Mouse (Mus musculus): ENCODE measurements around the gene Lingo4. TPM values are rescaled to one million over a fixed set of nuclear protein-coding genes. Genes with fewer than 3 reads are reported as not detected.

Gene Lingo4
- polyA plus RNA-seq, 2 experiments: 0.01 TPM; not detected in 1

DNA sequence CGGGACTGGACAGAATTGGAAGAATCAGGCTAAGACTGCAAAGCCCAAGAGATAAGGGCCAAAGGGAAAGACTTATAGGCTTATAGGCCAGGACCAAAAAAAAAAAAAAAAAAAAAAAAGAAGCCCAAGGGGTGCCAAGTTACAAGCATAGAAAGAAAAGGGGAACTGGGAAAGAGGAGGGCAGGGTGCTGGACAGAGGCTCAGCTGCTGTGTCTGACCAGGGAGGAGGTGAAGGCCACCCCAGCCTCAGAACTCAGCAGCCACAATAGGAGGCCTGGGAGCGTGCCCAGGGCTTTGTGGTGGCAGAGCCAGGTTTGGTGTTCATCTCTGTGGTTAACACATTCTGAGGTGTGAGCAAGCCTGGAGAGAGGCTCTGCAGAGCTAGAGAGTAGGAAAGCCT, 23.2 kb upstream of the Lingo4 start:
- H3K4me3 ChIP-seq (ENCODE audit: insufficient read depth in 1 of 2, low read depth in 2 of 2, low read length in 2 of 2): no peak overlapping the region
- no peak for TF ChIP-seq CTCF (IDR thresholded peaks at IDR 0.05; ENCODE audit: low read depth)
- TF ChIP-seq EP300 (IDR thresholded peaks at IDR 0.05; ENCODE audit: low read depth): no peak
- no peaks in the 10 kb centered on the region for H3K36me3 ChIP-seq (replicated peaks; ENCODE audit: control insufficient read depth, insufficient read depth, low read depth)
- no peak overlapping the region for H3K27ac ChIP-seq
- no peak overlapping the region for H3K9ac ChIP-seq (replicated peaks)
- H3K9me3 ChIP-seq (ENCODE audit: control insufficient read depth, low read length): no peaks in the 10 kb centered on the region
- WGBS (ENCODE audit: insufficient replicate concordance): 36% methylated on average over 2 of the region's 2 CpGs
- no peaks in the 10 kb centered on the region for H3K27me3 ChIP-seq (ENCODE audit: control insufficient read depth, insufficient read depth, low read length)
- ATAC-seq (ENCODE audit: insufficient read depth): no peak
- no peaks in the 10 kb centered on the region for H3K4me1 ChIP-seq (replicated peaks; ENCODE audit: control insufficient read depth in 2 of 2, insufficient read depth in 2 of 2, low read length in 1 of 2)
- DNase-seq (ENCODE audit: low read depth in 3 of 3, low spot score in 3 of 3): no peak
- H3K4me2 ChIP-seq (ENCODE audit: low read depth): no peak overlapping the region

DNA sequence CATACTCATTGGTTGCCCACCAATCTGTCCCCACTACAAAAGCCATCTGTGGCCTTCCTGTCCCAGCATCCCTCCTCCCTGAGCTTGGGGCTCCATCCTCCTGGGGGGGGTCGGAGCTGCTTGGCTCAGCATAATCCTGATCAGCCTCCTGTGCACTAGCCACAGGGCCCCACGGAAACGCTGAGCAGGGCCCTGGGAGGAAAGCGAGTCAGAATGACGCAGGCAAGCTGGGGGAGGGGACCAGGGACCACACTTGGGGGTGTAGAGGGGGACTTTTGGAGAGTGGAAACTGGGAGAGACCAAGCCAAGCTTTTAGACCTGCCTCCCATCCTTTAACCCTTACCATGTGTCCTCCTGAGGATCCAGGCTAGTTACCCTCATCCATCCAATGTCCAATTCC, 22.5 kb upstream of the Lingo4 start:
- H3K9ac ChIP-seq (replicated peaks): no peak overlapping the region
- TF ChIP-seq EP300 (IDR thresholded peaks at IDR 0.05; ENCODE audit: low read depth) (no peak), CTCF (IDR thresholded peaks at IDR 0.05; ENCODE audit: low read depth) (no peak)
- no peaks in the 10 kb centered on the region for H3K27me3 ChIP-seq (ENCODE audit: control insufficient read depth, insufficient read depth, low read length)
- no peak overlapping the region for H3K4me3 ChIP-seq (ENCODE audit: insufficient read depth in 1 of 2, low read depth in 2 of 2, low read length in 2 of 2)
- no peak overlapping the region for H3K4me2 ChIP-seq (ENCODE audit: low read depth)
- H3K4me1 ChIP-seq (replicated peaks; ENCODE audit: control insufficient read depth in 2 of 2, insufficient read depth in 2 of 2, low read length in 1 of 2): no peaks in the 10 kb centered on the region
- no peaks in the 10 kb centered on the region for H3K36me3 ChIP-seq (replicated peaks; ENCODE audit: control insufficient read depth, insufficient read depth, low read depth)
- no peak for ATAC-seq (ENCODE audit: insufficient read depth)
- 36% methylated on average over 5 of the region's 5 CpGs for WGBS (ENCODE audit: insufficient replicate concordance)
- H3K27ac ChIP-seq: no peak overlapping the region
- DNase-seq (ENCODE audit: low read depth in 3 of 3, low spot score in 3 of 3): no peak
- no peaks in the 10 kb centered on the region for H3K9me3 ChIP-seq (ENCODE audit: control insufficient read depth, low read length)

DNA sequence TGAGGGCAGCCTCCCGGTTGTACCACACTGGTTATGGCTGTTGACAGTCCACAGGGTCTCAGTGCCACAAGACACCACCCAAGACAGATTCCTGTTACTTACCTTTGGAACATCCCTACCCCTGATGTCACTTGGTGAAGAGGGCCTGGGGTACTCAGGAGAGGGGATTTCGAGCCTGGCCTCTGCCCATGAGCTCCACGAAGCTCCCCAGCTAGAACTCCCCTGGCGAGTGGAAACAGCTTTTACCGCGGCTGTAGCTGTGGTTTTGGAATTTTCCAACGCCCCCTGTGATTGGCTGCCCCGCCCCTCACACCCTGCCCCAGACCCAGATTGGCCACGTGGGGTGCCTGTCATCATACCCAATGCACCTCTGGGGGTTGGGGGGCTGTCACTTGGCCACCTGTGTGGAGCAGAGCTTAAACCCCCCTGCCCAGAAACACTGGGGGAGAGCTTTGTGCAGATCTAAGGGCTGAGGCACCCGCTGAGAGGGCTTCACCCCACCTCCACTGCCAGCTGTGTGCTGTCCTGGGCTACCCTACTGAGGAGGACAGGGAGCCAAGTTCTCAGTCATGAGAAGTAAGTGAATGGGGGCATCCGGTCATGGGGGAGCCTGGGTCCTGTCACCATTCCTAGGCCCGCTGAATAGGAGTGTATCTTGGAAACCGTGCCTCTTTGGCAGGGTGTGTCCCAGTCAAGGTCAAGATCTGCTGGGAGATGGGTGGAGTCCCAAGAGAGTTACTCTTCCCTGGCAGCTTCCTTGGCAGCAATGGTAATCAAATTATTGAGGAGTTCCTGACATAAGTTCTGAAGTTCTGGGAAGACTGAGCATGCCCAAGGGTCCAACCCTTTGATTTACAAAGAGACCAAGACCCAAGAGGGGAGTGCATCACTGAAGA, 21.0 kb upstream of the Lingo4 start:
- Histone ChIP-seq H3K27me3 (ENCODE audit: control insufficient read depth, insufficient read depth, low read length) (no peaks in the 10 kb centered on the region), H3K9ac (replicated peaks) (no peak overlapping the region), H3K36me3 (replicated peaks; ENCODE audit: control insufficient read depth, insufficient read depth, low read depth) (no peaks in the 10 kb centered on the region), H3K4me3 (ENCODE audit: insufficient read depth in 1 of 2, low read depth in 2 of 2, low read length in 2 of 2) (no peak overlapping the region), H3K9me3 (ENCODE audit: control insufficient read depth, low read length) (no peaks in the 10 kb centered on the region), H3K27ac (no peak overlapping the region), H3K4me1 (replicated peaks; ENCODE audit: control insufficient read depth in 2 of 2, insufficient read depth in 2 of 2, low read length in 1 of 2) (no peaks in the 10 kb centered on the region), H3K4me2 (ENCODE audit: low read depth) (no peak overlapping the region)
- DNase-seq (ENCODE audit: low read depth in 3 of 3, low spot score in 3 of 3) (no peak), ATAC-seq (ENCODE audit: insufficient read depth) (no peak)
- no peak for TF ChIP-seq CTCF (IDR thresholded peaks at IDR 0.05; ENCODE audit: low read depth)
- no peak for TF ChIP-seq EP300 (IDR thresholded peaks at IDR 0.05; ENCODE audit: low read depth)
- 9% methylated on average over 13 of the region's 13 CpGs for WGBS (ENCODE audit: insufficient replicate concordance)

DNA sequence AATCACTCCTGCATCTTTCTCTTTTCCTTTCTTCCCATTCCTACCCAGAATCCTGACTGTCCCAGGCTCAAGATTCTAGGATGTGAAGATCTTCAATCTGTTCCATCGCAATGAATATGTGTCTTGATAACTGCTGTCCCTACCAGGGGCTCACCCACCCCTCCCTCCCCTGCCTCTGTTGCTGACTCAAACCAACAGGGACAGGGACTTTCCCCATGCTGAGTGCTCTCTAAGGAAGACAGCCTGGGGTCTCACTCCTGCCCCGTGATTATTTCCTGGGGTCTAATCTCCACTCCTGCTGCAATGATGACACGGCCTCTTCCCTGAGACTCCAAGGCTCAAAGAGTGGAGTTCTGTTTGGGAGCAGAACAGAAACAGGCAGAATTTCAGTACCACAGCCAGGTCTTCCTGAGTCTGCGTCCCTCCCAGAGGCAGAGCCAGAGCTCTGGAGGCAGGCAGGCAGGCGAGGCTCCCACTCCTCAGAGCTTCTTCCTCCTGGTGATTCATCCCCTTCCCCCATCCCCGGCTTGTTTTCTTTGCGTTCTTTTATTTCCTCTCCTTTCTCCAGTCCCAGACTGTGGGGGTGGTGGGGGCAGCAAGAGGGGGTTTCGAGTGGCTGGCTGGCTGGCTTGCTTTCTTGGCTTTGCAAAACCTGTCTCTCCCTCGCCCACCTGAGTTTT, 18.3 kb upstream of the Lingo4 start:
- WGBS (ENCODE audit: insufficient replicate concordance): 25% methylated on average over 9 of the region's 9 CpGs
- Histone ChIP-seq H3K4me2 (ENCODE audit: low read depth) (no peak overlapping the region), H3K4me3 (ENCODE audit: insufficient read depth in 1 of 2, low read depth in 2 of 2, low read length in 2 of 2) (no peak overlapping the region), H3K27me3 (ENCODE audit: control insufficient read depth, insufficient read depth, low read length) (no peaks in the 10 kb centered on the region), H3K9ac (replicated peaks) (no peak overlapping the region), H3K36me3 (replicated peaks; ENCODE audit: control insufficient read depth, insufficient read depth, low read depth) (no peaks in the 10 kb centered on the region), H3K27ac (no peak overlapping the region), H3K4me1 (replicated peaks; ENCODE audit: control insufficient read depth in 2 of 2, insufficient read depth in 2 of 2, low read length in 1 of 2) (no peaks in the 10 kb centered on the region), H3K9me3 (ENCODE audit: control insufficient read depth, low read length) (no peaks in the 10 kb centered on the region)
- no peak for TF ChIP-seq EP300 (IDR thresholded peaks at IDR 0.05; ENCODE audit: low read depth)
- no peak for TF ChIP-seq CTCF (IDR thresholded peaks at IDR 0.05; ENCODE audit: low read depth)
- ATAC-seq (ENCODE audit: insufficient read depth): no peak
- no peak for DNase-seq (ENCODE audit: low read depth in 3 of 3, low spot score in 3 of 3)

DNA sequence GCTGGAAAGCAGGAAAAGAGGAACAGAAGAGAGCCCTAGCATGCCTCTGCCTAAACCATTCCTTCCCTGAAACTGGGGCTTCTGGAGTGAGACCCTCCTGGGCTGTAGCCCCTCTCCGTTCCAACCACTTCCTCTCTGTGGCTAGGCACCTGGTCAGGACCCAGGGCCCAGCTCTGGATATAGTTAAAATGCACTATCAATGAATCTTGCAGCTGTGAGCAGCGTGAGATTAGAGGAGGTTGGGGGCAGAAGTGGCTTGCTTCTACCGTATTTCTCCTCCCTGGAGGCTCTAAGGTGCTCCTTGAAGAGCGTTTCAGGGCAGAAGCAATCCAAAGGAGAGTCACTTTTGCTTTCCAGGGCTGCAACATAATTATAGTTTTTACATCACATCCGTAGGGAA, 16.0 kb upstream of the Lingo4 start:
- Histone ChIP-seq H3K4me2 (ENCODE audit: low read depth) (no peak overlapping the region), H3K9ac (replicated peaks) (no peak overlapping the region), H3K4me1 (replicated peaks; ENCODE audit: control insufficient read depth in 2 of 2, insufficient read depth in 2 of 2, low read length in 1 of 2) (no peaks in the 10 kb centered on the region), H3K27me3 (ENCODE audit: control insufficient read depth, insufficient read depth, low read length) (no peaks in the 10 kb centered on the region), H3K27ac (no peak overlapping the region), H3K9me3 (ENCODE audit: control insufficient read depth, low read length) (no peaks in the 10 kb centered on the region), H3K36me3 (replicated peaks; ENCODE audit: control insufficient read depth, insufficient read depth, low read depth) (no peaks in the 10 kb centered on the region), H3K4me3 (ENCODE audit: insufficient read depth in 1 of 2, low read depth in 2 of 2, low read length in 2 of 2) (no peak overlapping the region)
- TF ChIP-seq CTCF (IDR thresholded peaks at IDR 0.05; ENCODE audit: low read depth) (no peak), EP300 (IDR thresholded peaks at IDR 0.05; ENCODE audit: low read depth) (no peak)
- ATAC-seq (ENCODE audit: insufficient read depth): no peak
- 24% methylated on average over 5 of the region's 5 CpGs for WGBS (ENCODE audit: insufficient replicate concordance)
- no peak for DNase-seq (ENCODE audit: low read depth in 3 of 3, low spot score in 3 of 3)
